Comparison of ENCODE assay signal across 10 mouse cellular contexts in the genomic region with DNA sequence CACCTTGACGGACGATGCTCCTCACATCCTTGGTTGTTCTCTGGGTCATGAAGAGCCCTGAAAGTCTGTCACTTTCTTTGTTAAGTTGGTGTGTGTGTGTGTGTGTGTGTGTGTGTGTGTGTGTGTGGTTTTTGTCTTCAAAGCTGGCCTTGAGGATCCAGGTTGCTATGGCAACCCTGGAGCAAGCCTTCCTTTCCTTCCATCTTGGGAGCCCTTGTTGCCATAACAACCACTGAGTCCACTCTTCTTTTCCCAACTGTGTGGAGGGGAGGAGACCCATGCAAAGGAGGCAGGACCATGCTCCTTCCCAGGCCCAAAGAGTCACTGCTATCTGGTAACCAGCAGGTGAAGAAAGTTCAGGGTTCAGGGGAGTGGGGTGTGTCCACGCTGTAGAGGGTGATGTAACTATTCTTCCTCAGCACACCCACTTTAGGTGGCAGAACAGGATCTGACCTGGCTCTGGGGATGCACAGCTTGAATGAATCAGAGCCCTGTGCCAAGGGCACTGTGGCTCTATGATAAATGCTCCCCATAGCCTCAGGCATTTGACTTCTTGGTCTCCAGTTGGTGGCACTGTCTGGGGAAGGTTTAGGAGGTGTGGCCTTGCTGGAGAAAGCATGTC. TPM values are rescaled to one million over a fixed set of nuclear protein-coding genes. Genes with fewer than 3 reads are reported as not detected.
DNase-seq lines count a peak whose midpoint lies in the region; ATAC-seq lines count a peak whose summit lies in the region.
"Had no signal": no experiment of that assay in that cellular context is flagged by ENCODE, and none has a peak within 500 bp of the region (broad histone marks: within the 10 kb centered on the region; RNA-seq: fewer than 3 reads in every experiment).

No protein-coding gene starts in this region.

- no peak; the same call in 1 of the 2 replicates for ATAC-seq in embryonic facial prominence, embryonic 14.5 days (ENCODE audit: low read depth)
- ATAC-seq in intestine, embryonic 15.5 days = peak; percentile 66
- ATAC-seq: inflammation-experienced regulatory T-cells, adult 6 months had no signal

- H3K9ac ChIP-seq in embryonic facial prominence, embryonic 14.5 days (ENCODE audit: low read depth, low read length) = no peak overlapping the region
- no peak overlapping the region for H3K9ac ChIP-seq in intestine, embryonic 15.5 days
- H3K9ac ChIP-seq: embryonic facial prominence, embryonic 12.5 days had no signal

- DNase-seq in ES-CJ7 (ENCODE audit: low read depth, low spot score) = peak; percentile 57
- peak; percentile 68 for DNase-seq in embryonic facial prominence, embryonic 14.5 days (ENCODE audit: low spot score)
- DNase-seq in neural tube, embryonic 10.5 days (ENCODE audit: extremely low spot score, low spot score) = peak; percentile 43
- no peak for DNase-seq in c-Kit-positive CD71-positive TER-119-positive erythroid progenitor cells, embryonic 14.5 days (ENCODE audit: low spot score)
- no peak for DNase-seq in natural killer cell, adult 2 months (ENCODE audit: low spot score in 2 of 2)
- no peak for DNase-seq in kidney, adult 8-10 months
- no peak for DNase-seq in heart, adult 18-20 months

- H3K4me3 ChIP-seq in embryonic facial prominence, embryonic 14.5 days (ENCODE audit: low read depth, low read length) = no peak overlapping the region
- H3K4me3 ChIP-seq in intestine, embryonic 15.5 days (replicated peaks) = no peak overlapping the region
- H3K4me3 ChIP-seq: embryonic facial prominence, embryonic 12.5 days had no signal

- no peaks in the 10 kb centered on the region for H3K9me3 ChIP-seq in embryonic facial prominence, embryonic 14.5 days (ENCODE audit: control insufficient read depth, low read length)
- no peaks in the 10 kb centered on the region for H3K9me3 ChIP-seq in intestine, embryonic 15.5 days
- H3K9me3 ChIP-seq: embryonic facial prominence, embryonic 12.5 days had no signal

- H3K4me2 ChIP-seq in embryonic facial prominence, embryonic 14.5 days (ENCODE audit: low read depth, low read length) = no peak overlapping the region
- no peak overlapping the region for H3K4me2 ChIP-seq in intestine, embryonic 15.5 days (replicated peaks)
- H3K4me2 ChIP-seq: embryonic facial prominence, embryonic 12.5 days had no signal

- no peaks in the 10 kb centered on the region for H3K36me3 ChIP-seq in embryonic facial prominence, embryonic 14.5 days (ENCODE audit: control insufficient read depth, insufficient read depth, low read length)
- no peaks in the 10 kb centered on the region for H3K36me3 ChIP-seq in intestine, embryonic 15.5 days
- H3K36me3 ChIP-seq: embryonic facial prominence, embryonic 12.5 days had no signal

- H3K27ac ChIP-seq in embryonic facial prominence, embryonic 14.5 days (replicated peaks; ENCODE audit: low read depth, low read length) = no peak overlapping the region
- no peak overlapping the region for H3K27ac ChIP-seq in intestine, embryonic 15.5 days
- H3K27ac ChIP-seq: embryonic facial prominence, embryonic 12.5 days had no signal

- 81% methylated on average over 3 of the region's 3 CpGs for WGBS in embryonic facial prominence, embryonic 14.5 days
- WGBS in intestine, embryonic 15.5 days = 77% methylated on average over 3 of the region's 3 CpGs

- H3K27me3 ChIP-seq in embryonic facial prominence, embryonic 14.5 days (replicated peaks; ENCODE audit: control insufficient read depth, insufficient read depth, low read length) = no peaks in the 10 kb centered on the region
- peaks cover 3% of the 10 kb centered on the region; the same call in 1 of the 2 replicates for H3K27me3 ChIP-seq in intestine, embryonic 15.5 days (replicated peaks)

- peaks cover 5% of the 10 kb centered on the region for H3K4me1 ChIP-seq in embryonic facial prominence, embryonic 14.5 days (ENCODE audit: control insufficient read depth, insufficient read depth, low read length)
- peaks cover 9% of the 10 kb centered on the region for H3K4me1 ChIP-seq in intestine, embryonic 15.5 days (replicated peaks)

RNA-seq across cellular contexts. Expression of a gene that starts 39.5 kb away (rescaled TPM):
- 15.7 and 16.0 TPM in 2 replicates for polyA plus RNA-seq in embryonic facial prominence, embryonic 14.5 days (2014; fragmentation: Nextera tagmentation; extraction: Ambion mirVana)
- polyA plus RNA-seq in intestine, embryonic 15.5 days (2015; fragmentation: Nextera tagmentation; extraction: Ambion mirVana) = 37.3 and 44.5 TPM in 2 replicates
- 1 to 10 TPM; 5.4 to 6.0 TPM for total RNA-seq in heart, adult 18-20 months (2021)

Comparison
In these comparisons a context has a peak if more than half of its experiments do, and no peak if none do; other contexts are left out.
1. DNase-seq: peak in ES-CJ7 (single experiment), embryonic facial prominence, embryonic 14.5 days (single experiment) and neural tube, embryonic 10.5 days (single experiment); none in c-Kit-positive CD71-positive TER-119-positive erythroid progenitor cells, embryonic 14.5 days (single experiment), natural killer cell, adult 2 months (0 of 2), kidney, adult 8-10 months (0 of 2) and heart, adult 18-20 months (0 of 2).